Mouse (Mus musculus) retina, adult 2 months (tissue): Measurements from ENCODE around the gene Ylpm1.

Experiments
- DNase-seq: peaks from one replicate; pipeline ENCODE4 v3.0.0-alpha.2; 2012; ENCODE audit warnings: low read depth, low spot score

The Ylpm1 gene

DNA sequence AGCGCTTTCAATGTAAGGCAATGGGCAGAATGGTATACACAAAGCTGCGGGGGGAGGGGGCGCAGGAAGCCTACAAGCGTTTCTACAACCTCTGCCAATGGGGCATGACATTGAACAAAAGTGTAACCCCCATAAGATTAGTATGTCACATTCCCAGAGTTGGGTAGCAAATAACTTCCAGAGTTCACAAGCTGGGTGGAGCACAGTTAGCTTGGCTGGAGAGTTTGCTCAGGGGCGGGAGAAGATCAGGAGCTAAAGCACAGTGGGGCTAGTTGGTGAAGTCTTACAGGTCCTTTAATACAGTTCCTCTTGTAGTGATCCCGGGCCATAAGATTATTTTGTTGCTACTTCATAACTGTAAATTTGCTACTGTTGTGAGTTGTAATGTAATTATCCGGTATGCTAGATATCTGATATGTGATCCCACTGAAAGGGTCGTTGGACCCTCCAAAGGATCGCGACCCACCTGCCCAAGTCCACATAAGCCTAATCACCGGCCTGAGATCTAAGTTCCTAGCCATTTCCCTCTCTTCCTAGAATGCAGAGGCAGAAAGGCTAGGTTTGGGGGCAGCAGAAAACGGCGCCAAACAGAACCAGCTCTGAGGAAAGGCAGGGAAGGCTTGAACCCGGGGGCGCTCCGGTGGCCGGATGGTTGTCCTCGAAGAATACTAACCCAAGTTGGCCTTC is 114.0 kb downstream of the Ylpm1 start:
- DNase-seq: no peak

DNA sequence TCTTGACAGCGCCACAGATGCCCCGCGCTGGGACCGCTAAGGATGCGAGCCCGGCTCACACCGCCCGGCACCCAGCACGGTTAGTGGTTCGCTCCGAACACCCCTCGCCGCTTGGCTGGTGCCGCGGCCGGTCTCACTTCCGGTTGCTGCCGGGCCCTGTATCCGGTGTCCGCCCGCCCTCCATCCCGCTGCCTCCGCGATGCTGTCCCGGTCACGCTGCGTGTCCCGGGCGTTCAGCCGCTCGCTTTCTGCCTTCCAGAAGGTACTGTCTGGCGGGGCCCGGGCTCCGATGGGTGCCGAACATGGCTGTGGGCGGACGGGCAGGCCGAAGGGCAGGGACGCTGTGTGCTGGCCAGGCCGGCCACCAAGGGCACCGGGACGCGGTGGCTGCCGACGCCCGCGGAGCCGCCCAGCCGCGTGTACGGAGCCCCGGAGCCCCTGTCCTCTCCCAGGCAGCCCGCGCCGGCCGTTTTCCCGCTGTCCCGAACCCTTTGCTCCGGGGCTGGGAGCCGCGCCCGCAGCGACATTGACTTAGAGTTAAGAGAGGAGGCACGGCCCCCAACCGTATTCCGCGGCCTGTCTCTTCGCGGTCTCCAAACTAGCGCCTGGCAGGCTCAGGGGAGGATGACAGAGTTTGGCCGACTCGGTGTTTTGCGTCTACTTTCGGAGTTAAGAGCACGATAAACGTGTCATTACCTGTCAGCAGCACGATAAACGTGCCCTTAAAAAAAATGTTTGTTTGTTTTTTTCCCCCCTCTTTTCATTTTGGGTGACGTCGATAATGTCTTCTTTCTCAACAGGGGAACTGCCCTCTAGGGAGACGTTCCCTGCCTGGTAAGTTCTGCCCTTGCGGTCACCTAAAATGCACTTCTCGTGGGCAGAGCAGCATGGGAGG is 114.8 kb downstream of the Ylpm1 start, which contains the start of the genes Prox2 and Dlst:
Prox2 (minus strand) TSS at position 62 of the 895 bp plus-strand sequence.
Dlst (plus strand) TSS at position 136 of the 895 bp plus-strand sequence.
- DNase-seq: peak; percentile 69

DNA sequence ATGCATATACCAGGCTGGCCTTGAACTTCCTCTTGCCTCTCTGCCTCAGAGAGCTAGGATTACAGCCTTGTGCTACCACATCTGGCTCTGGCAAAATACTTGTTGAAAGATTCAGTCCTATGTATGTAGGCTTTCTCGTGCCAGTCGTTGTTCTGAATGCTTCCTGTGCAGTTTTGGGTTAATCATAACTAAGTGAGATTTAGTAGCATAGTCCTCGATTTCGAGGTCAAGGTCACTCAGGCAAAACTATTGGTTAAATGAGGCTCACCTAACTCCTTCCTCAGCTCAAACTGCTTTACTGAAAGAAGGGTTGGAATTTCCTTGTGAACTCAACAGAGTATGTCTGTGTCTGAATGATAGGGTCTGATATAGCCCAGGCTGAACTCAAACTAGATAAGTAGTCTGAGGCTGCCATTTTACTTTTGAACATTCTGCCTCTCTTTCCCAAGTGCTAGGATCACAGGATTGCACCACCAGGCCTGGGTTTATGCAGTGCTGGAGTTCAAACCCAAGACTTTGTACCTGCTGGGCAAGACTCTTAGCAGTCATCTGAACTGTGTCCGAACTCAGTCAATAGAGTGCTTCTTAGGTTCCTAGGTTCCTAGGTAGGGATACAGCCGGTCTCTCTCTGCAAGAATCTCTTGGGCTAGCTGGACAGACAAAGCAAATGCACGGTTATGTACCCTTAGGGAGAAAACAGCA is 116.6 kb downstream of the Ylpm1 start:
- DNase-seq: no peak

DNA sequence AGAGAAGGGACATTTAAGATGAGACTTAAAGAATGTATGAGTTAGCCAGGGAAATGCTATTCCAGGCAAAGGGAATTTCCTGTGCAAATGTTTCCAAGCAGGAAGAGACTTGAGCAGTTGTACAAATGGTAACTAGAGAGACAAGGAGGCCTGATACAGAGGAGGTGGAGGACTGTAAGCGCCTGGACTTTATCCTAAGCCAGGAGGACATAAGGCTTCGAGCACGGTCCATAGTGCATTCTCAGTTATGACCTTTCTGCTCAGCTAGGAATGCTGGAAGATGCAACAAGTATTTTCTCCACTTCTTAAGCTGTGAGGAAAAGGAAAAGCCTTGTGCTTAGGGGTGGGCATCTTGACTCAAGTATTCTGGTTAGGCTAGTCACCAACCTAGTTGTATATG is 117.2 kb downstream of the Ylpm1 start:
- DNase-seq: no peak

DNA sequence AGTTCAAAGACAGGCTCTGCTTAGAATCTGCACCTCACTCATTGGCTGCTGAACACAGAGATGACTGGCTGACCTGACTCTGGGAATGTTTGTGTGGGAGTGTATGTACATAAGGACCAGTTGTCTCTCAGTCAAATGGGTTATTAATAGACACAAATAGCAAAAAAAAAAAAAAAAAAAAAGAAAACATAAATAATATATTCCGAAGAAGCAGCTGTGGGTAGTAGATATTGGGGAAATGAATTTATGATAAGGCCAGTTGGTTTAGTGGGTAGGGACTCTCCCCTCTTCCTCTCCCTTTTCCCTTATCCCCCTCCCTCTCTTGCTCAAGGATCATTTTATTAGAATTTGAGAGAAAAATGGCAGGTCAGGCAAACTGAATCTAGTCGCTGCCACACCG is 117.8 kb downstream of the Ylpm1 start:
- no peak for DNase-seq

DNA sequence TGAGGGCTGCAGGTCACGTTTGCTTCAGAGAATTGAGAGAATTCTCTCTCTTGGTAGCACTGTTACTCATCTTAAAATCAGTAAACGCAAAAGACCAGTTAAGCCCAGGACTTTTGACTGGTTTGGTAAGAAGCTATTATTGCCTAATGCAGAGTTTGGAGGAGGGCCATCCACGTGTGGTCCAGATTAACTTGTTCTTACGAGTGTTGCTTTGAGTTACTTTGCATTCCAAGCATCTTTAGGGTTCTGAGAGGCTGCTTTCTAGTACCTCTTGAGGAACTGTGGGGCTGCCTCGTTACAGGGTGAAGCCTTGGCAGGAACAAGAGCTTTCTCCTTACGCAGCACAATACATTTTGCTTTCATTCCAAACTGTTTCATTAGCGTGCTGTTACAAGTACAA is 119.6 kb downstream of the Ylpm1 start:
- DNase-seq: no peak
